Mouse (Mus musculus): Measurements from ENCODE around the gene Sin3b.

The Sin3b gene

DNA sequence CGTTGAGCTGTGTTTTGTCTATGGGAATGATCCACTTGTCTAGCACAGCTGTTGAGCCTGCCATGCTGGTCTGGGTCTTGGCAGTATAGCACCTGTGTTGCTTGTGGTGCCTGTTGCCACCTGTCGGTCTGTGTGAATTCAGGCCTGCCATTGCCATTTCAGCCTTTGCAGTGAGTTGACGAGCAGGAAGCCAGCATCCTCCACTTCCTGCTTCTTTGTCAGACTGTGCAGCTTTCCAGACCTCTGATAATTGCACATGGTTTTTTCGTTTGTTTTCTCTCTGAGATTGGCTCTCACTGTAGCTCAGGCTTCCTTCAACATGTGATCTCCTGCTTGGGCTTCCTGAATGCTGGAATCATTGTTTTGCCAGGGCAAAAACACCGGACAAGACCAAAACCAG lies 11.9 kb downstream of the Sin3b start:
- H3K36me3 ChIP-seq (ENCODE audit: control insufficient read depth, insufficient read depth, low read length, poor library complexity, severe bottlenecking): peaks cover 8% of the 10 kb centered on the region
- DNase-seq (ENCODE audit: low read depth, low spot score): no peak
- no peaks in the 10 kb centered on the region for H3K27me3 ChIP-seq (ENCODE audit: control insufficient read depth, insufficient read depth, low read length, poor library complexity, severe bottlenecking)

DNA sequence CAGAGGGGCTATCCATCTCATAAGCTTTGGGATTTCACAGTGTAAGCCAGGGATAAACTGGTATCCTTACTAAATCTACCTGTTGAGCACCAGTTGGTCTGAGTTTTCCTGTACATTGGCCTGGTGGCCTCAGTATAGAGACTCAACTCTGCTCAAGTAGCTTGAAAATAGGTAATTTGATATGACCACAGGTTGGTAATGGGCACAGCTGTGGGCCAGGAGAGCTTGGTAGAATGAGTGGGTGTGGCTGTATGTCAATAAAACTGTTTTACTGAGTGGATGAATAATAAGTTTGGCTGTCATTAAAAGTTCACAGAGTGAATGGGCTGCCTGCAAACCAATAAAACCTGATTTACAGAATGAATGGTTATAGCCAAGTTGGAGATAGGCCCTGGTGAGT lies 13.8 kb downstream of the Sin3b start:
- peaks cover 7% of the 10 kb centered on the region for H3K36me3 ChIP-seq (ENCODE audit: control insufficient read depth, insufficient read depth, low read length, poor library complexity, severe bottlenecking)
- no peaks in the 10 kb centered on the region for H3K27me3 ChIP-seq (ENCODE audit: control insufficient read depth, insufficient read depth, low read length, poor library complexity, severe bottlenecking)
- no peak for DNase-seq (ENCODE audit: low read depth, low spot score)

DNA sequence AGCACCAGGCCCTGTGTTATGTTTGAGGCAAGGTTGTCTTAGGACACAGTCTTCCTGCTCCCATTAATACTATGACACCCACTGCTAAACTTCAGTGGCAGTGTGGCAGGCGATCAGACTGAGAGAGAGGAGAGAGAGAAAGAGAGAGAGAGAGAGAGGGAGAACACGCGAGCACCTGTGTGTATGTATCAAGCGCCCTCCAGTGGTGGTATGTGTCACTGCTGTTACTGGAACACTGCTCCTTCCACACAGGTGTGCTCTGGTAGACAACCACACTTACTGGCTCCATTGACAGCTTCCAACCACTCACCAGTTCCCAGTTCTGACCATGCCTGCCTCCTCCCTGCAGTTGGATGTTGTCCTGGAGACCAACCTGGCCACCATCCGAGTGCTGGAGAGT lies 23.0 kb downstream of the Sin3b start:
- Histone ChIP-seq H3K27me3 (ENCODE audit: control insufficient read depth, insufficient read depth, low read length, poor library complexity, severe bottlenecking) (no peaks in the 10 kb centered on the region), H3K36me3 (ENCODE audit: control insufficient read depth, insufficient read depth, low read length, poor library complexity, severe bottlenecking) (peaks cover 17% of the 10 kb centered on the region)
- DNase-seq (ENCODE audit: low read depth, low spot score): peak; percentile 68

DNA sequence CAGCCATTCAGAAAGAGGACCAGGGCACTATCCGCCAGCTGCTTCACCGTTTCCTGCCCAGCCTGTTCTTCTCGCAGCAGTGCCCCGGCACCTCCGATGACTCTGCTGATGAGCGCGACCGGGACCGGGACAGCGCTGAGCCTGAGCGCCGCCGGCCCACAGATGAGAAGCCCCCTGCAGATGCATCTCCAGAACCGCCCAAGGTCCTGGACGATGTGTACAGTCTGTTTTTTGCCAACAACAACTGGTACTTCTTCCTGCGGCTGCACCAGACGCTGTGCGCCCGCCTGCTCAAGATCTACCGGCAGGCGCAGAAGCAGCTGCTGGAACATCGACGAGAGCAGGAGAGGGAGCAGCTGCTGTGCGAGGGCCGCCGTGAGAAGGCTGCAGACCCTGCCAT lies 26.8 kb downstream of the Sin3b start:
- H3K36me3 ChIP-seq (ENCODE audit: control insufficient read depth, insufficient read depth, low read length, poor library complexity, severe bottlenecking): peaks cover 17% of the 10 kb centered on the region
- DNase-seq (ENCODE audit: low read depth, low spot score): no peak
- H3K27me3 ChIP-seq (ENCODE audit: control insufficient read depth, insufficient read depth, low read length, poor library complexity, severe bottlenecking): no peaks in the 10 kb centered on the region

DNA sequence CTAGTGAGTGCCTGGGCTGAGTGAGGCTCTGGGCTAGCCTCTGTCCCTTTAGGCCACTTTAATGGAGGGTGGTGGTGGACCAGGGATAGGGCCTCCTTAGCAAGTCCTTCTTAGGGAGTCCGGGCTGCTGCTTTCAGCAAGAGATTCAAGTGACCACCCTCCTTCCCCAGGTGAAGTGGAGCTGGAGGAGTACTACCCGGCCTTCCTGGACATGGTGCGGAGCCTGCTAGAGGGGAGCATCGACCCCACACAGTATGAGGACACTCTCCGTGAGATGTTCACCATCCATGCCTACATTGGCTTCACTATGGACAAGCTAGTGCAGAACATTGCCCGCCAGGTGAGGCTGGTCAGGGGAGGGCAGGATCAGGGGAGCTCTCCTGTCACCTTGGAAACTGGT lies 27.2 kb downstream of the Sin3b start:
- H3K27me3 ChIP-seq (ENCODE audit: control insufficient read depth, insufficient read depth, low read length, poor library complexity, severe bottlenecking): no peaks in the 10 kb centered on the region
- no peak for DNase-seq (ENCODE audit: low read depth, low spot score)
- H3K36me3 ChIP-seq (ENCODE audit: control insufficient read depth, insufficient read depth, low read length, poor library complexity, severe bottlenecking): peaks cover 17% of the 10 kb centered on the region

DNA sequence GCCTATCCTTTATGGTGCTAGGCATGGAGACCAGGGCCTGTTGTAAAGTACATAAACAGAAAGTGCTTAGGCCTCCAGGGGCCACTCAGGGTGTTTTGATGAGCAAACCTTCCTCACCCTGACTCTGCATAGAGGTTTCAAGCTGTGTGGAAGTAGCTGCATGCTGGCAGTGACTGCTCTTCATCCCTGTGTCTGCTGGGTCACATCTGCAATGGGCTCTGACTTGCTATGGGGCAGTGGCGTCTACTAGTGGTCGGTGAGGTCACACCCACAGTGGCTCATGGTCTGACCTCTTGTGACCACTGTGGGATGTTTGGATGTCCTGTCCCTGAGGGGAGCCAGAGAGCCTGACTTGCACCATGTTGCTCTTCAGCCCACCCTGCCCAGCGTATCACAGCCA lies 28.0 kb downstream of the Sin3b start:
- Histone ChIP-seq H3K27me3 (ENCODE audit: control insufficient read depth, insufficient read depth, low read length, poor library complexity, severe bottlenecking) (no peaks in the 10 kb centered on the region), H3K36me3 (ENCODE audit: control insufficient read depth, insufficient read depth, low read length, poor library complexity, severe bottlenecking) (peaks cover 17% of the 10 kb centered on the region)
- DNase-seq (ENCODE audit: low read depth, low spot score): no peak

DNA sequence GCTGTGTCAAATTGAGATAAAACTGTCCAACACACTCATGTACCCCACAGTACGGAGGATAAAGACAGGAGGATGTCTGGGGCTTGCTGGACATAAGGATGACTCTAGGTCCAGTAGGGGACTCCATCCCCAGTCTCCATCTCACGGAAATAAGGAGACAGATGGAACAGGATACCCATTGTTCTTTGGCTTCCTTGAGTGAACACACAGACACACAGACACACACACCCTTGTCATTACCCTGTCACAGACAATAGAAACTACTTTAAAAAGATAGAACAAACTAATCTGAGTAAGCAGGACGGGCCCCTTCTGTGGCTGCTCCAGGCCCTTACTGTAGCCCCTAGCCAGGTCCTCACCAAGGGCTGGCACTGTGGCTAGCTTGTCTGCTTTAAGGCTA lies 29.2 kb downstream of the Sin3b start:
- Histone ChIP-seq H3K27me3 (ENCODE audit: control insufficient read depth, insufficient read depth, low read length, poor library complexity, severe bottlenecking) (no peaks in the 10 kb centered on the region), H3K36me3 (ENCODE audit: control insufficient read depth, insufficient read depth, low read length, poor library complexity, severe bottlenecking) (peaks cover 9% of the 10 kb centered on the region)
- no peak for DNase-seq (ENCODE audit: low read depth, low spot score)

DNA sequence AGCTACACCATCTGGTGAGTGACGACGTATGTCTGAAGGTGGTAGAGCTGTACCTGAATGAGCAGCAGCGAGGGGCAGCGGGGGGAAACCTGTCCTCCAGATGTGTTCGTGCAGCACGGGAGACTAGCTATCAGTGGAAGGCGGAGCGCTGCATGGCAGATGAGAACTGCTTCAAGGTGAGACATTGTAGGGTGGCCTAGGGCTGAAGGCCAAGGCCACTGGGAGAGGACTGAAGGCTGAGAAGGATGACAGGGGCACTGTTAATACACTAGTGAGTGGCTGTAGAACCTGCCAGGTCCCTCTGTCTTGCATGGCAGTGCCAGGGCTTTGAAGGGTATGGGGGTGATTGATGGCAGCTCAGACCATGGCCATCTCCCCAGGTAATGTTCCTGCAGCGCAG lies 30.1 kb downstream of the Sin3b start:
- H3K27me3 ChIP-seq (ENCODE audit: control insufficient read depth, insufficient read depth, low read length, poor library complexity, severe bottlenecking): no peaks in the 10 kb centered on the region
- H3K36me3 ChIP-seq (ENCODE audit: control insufficient read depth, insufficient read depth, low read length, poor library complexity, severe bottlenecking): peaks cover 7% of the 10 kb centered on the region
- DNase-seq (ENCODE audit: low read depth, low spot score): no peak

DNA sequence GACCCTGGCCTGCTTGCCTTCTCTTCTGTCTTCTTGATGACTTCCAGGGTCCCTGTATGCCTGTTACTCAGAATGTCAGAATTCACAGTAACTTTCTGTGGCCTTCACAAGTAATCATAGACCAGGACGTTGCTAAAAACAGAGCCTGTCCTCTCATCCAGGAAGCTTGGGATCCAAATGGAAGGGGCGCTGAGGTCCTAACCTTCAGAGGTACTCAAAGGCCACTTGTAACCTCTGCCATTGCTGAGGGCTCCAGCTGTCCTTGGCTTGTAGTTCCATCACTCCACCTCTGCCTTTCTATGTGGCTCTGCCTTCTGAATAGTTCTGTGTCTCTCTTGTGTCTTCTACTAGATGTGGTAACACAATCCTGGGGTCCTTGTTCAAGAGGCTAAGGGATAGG lies 30.7 kb downstream of the Sin3b start:
- DNase-seq (ENCODE audit: low read depth, low spot score): no peak
- Histone ChIP-seq H3K36me3 (ENCODE audit: control insufficient read depth, insufficient read depth, low read length, poor library complexity, severe bottlenecking) (peaks cover 7% of the 10 kb centered on the region), H3K27me3 (ENCODE audit: control insufficient read depth, insufficient read depth, low read length, poor library complexity, severe bottlenecking) (no peaks in the 10 kb centered on the region)

DNA sequence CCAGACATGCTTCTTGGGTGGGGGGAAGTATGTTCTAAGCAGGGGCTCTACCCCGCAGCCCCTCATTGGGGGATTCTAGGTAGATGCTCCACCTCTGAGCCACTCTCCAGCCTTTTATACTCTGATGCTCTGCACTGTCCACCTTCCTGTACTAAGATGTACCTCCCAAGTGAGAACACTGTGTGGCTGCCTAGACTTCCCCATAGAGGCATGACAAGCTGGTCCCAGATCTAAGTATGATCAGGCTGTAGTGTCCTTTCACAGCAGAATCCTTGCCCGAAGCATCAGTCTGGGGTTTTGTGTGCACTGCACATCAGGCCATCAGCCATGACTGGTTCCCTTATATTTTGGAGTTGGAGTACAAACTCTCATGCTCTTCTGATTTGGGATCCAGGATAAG lies 32.9 kb downstream of the Sin3b start:
- Histone ChIP-seq H3K27me3 (ENCODE audit: control insufficient read depth, insufficient read depth, low read length, poor library complexity, severe bottlenecking) (no peaks in the 10 kb centered on the region), H3K36me3 (ENCODE audit: control insufficient read depth, insufficient read depth, low read length, poor library complexity, severe bottlenecking) (no peaks in the 10 kb centered on the region; the same call in 1 of the 2 replicates)
- no peak for DNase-seq (ENCODE audit: low read depth, low spot score)

DNA sequence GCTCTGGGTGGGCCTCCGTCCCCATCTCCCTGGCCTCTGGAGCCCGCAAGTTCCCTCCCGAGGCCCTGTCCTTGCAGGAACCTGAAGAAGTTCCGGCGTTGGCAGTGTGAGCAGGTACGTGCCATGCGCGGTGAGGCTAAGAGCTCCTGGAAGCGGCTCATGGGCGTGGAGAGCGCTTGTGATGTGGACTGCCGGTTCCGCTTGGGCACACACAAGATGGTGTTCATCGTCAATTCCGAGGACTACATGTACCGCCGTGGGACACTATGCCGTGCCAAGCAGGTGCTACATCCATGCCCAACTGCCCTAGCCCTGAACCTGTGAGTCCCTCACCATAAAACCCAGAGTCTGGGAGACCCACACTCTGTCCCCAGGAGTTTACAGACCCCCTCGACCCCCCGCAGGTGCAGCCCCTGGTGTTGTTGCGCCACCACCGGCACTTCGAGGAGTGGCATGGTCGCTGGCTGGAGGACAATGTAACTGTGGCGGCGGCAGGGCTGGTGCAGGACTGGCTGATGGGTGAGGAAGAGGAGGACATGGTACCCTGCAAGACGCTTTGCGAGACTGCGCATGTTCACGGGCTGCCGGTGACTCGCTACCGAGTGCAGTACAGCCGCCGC lies 33.8 kb downstream of the Sin3b start:
- H3K36me3 ChIP-seq (ENCODE audit: control insufficient read depth, insufficient read depth, low read length, poor library complexity, severe bottlenecking): no peaks in the 10 kb centered on the region; the same call in 1 of the 2 replicates
- no peak for DNase-seq (ENCODE audit: low read depth, low spot score)
- H3K27me3 ChIP-seq (ENCODE audit: control insufficient read depth, insufficient read depth, low read length, poor library complexity, severe bottlenecking): no peaks in the 10 kb centered on the region

DNA sequence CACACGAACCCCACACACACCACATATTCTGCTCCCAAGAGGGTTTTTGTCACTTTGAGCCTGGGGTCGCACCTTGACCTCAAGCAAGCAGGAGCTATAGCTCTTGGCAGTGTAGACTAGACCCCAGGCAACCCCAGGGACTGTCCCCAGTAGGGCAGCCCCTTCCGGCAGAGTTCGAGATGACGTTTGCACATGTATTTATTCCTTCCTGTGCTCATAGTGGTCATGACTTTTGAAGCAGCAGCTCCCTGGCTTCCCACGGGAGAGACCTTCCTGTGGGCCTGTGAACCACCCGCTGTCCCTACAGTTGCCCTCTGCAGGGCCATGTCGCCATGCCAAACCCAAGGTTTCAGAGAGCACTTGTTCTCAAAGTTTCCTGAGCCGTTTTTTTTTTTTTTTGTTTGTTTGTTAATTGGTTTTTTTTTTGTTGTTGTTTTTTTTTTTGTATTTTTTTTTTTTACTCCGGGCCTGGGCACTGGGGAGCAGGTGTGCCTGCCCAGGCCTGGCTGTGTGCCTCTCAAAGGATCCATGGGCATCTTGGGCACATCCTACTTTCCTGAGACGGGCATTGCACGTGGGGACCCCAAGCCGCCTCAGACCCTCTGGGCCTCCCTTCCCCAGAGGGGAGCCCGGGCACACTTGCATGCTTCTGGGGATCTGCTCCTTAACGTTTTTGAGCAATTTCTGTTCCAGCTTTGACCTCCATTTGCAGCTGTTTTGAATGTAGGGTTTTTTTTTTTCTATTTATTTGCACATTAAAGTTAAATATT lies 34.5 kb downstream of the Sin3b start:
- DNase-seq (ENCODE audit: low read depth, low spot score): no peak
- no peaks in the 10 kb centered on the region; the same call in 1 of the 2 replicates for H3K36me3 ChIP-seq (ENCODE audit: control insufficient read depth, insufficient read depth, low read length, poor library complexity, severe bottlenecking)

DNA sequence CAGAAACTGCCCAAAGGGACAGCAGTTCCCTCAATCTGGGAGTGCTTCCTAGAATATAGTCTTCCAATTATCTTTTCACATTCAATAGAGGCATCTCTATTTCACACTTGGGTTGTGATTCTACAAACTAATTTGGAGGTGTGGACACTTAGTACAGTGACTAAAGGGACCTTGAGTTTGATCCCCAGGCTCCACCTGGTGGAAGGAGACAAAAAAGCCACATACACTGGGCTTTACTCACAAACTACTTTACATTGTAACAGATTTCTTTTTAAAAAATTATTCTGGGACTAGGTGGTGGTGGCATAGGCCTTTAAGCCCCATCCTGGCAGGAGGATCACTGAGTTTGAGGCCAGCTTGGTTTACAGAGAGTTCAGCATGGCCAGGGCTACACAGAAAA lies 35.2 kb downstream of the Sin3b start:
- DNase-seq (ENCODE audit: low read depth, low spot score): no peak
- Histone ChIP-seq H3K36me3 (ENCODE audit: control insufficient read depth, insufficient read depth, low read length, poor library complexity, severe bottlenecking) (no peaks in the 10 kb centered on the region; the same call in 1 of the 2 replicates), H3K27me3 (ENCODE audit: control insufficient read depth, insufficient read depth, low read length, poor library complexity, severe bottlenecking) (no peaks in the 10 kb centered on the region)

More for the DNA sequence above, 34.5 kb downstream of the Sin3b start:
- no peaks in the 10 kb centered on the region for H3K27me3 ChIP-seq (ENCODE audit: control insufficient read depth, insufficient read depth, low read length, poor library complexity, severe bottlenecking)

DNA sequence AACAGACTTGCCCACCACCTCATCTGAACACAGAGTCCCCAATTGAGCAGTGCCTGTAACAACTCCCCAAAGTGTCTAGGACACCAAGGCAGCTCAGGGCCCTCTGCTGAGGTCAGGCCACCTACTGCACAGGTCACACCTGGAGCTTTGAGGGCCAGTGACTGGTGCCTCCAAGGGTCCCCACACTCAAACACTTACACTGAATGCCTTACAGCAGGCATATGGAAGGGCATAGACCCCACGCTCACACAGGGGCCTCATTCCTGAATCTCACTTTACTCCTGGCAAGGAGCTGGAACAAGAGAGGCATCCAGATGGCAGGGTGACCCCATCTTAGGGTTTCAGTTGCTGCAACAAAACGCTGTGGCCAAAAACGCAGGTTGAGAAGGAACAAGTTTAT lies 37.1 kb downstream of the Sin3b start:
- H3K27me3 ChIP-seq (ENCODE audit: control insufficient read depth, insufficient read depth, low read length, poor library complexity, severe bottlenecking): no peaks in the 10 kb centered on the region
- H3K36me3 ChIP-seq (ENCODE audit: control insufficient read depth, insufficient read depth, low read length, poor library complexity, severe bottlenecking): no peaks in the 10 kb centered on the region
- DNase-seq (ENCODE audit: low read depth, low spot score): no peak

DNA sequence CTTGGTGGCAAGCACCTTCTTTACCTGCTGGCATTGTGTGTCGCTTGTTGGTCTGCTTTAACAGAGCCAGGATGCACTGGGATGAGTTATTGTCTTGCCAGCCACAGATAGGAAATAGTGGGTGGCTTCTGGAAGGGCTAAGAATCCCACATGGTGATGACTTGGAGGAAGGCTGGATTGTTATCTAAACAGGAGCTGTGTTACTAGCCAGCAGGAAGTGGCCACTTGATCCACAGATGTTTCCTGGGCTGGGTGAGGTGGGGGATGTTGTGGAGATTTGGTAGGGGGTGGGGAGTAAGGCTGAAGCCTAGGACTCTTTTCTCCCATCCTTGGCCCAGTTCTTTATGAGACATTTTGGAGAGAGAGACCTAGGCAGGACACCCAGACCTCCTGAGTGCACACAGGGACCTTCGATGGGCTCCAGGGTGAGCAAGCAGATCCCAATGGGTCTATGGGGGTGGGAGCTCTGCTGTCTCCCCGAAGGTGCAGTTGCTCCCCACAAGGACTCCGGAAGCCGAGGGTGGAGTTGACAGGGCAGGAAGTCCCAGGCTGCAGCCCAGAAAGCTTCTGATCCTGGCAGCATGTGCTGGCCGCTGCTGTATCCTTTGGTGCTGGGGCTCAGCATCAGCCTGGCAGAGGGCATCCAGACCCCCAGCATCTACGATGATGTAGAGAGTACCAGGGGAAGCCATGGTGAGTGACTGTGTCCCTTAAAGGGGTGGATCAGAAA lies 38.4 kb downstream of the Sin3b start, which contains the start of gene F2rl3:
F2rl3 (plus strand) TSS at position 559 of the 730 bp plus-strand sequence.
- Histone ChIP-seq H3K27me3 (ENCODE audit: control insufficient read depth, insufficient read depth, low read length, poor library complexity, severe bottlenecking) (no peaks in the 10 kb centered on the region), H3K36me3 (ENCODE audit: control insufficient read depth, insufficient read depth, low read length, poor library complexity, severe bottlenecking) (no peaks in the 10 kb centered on the region)
- no peak for DNase-seq (ENCODE audit: low read depth, low spot score)

Measured in splenic B cell, adult 2 months (primary cell).